In genomic region chr17:23744651-23745050, GRCm38 (mm10) we compare ENCODE assay signal across 11 mouse cellular contexts. TPM values are rescaled to one million over a fixed set of nuclear protein-coding genes. Genes with fewer than 3 reads are reported as not detected.
DNase-seq lines count a peak whose midpoint lies in the region; ATAC-seq and TF ChIP-seq lines count a peak whose summit lies in the region.
"Had no signal": no experiment of that assay in that cellular context is flagged by ENCODE, and none has a peak within 500 bp of the region (broad histone marks: within the 10 kb centered on the region; RNA-seq: fewer than 3 reads in every experiment).

No protein-coding gene starts in this region.

- 2% methylated on average over 14 of the region's 14 CpGs for WGBS in forebrain, embryonic 12.5 days
- 6% methylated on average over 14 of the region's 14 CpGs for WGBS in forebrain, embryonic 16.5 days
- 3% methylated on average over 14 of the region's 14 CpGs for WGBS in hindbrain, embryonic 12.5 days
- WGBS in midbrain, embryonic 13.5 days, result 1% methylated on average over 14 of the region's 14 CpGs

- no peak overlapping the region for H3K9ac ChIP-seq in forebrain, embryonic 12.5 days
- no peak overlapping the region for H3K9ac ChIP-seq in forebrain, embryonic 16.5 days (replicated peaks; ENCODE audit: low read depth, low read length)
- H3K9ac ChIP-seq in hindbrain, embryonic 12.5 days, result no peak overlapping the region
- H3K9ac ChIP-seq in midbrain, embryonic 13.5 days (replicated peaks), result no peak overlapping the region

- no peak overlapping the region for H3K27ac ChIP-seq in forebrain, embryonic 12.5 days
- H3K27ac ChIP-seq in forebrain, embryonic 16.5 days (ENCODE audit: low read length), result no peak overlapping the region
- no peak overlapping the region for H3K27ac ChIP-seq in hindbrain, embryonic 12.5 days
- no peak overlapping the region for H3K27ac ChIP-seq in midbrain, embryonic 13.5 days
- H3K27ac ChIP-seq in left cerebral cortex, adult 2 months, result no peak overlapping the region

- peaks cover 37% of the 10 kb centered on the region for H3K4me1 ChIP-seq in forebrain, embryonic 12.5 days
- H3K4me1 ChIP-seq in forebrain, embryonic 16.5 days (replicated peaks; ENCODE audit: control insufficient read depth, insufficient read depth, low read length), result peaks cover 25% of the 10 kb centered on the region
- H3K4me1 ChIP-seq in E14TG2a.4 (replicated peaks; ENCODE audit: low read depth, low read length), result peaks cover 76% of the 10 kb centered on the region
- peaks cover 32% of the 10 kb centered on the region for H3K4me1 ChIP-seq in hindbrain, embryonic 12.5 days
- H3K4me1 ChIP-seq in midbrain, embryonic 13.5 days (replicated peaks), result peaks cover 33% of the 10 kb centered on the region

- H3K27me3 ChIP-seq in forebrain, embryonic 12.5 days, result peaks cover 85% of the 10 kb centered on the region
- H3K27me3 ChIP-seq in forebrain, embryonic 16.5 days (replicated peaks; ENCODE audit: control insufficient read depth, insufficient read depth, low read length), result peaks cover 57% of the 10 kb centered on the region
- H3K27me3 ChIP-seq in E14TG2a.4 (ENCODE audit: insufficient read depth, low read length), result peaks cover 81% of the 10 kb centered on the region
- peaks cover 77% of the 10 kb centered on the region for H3K27me3 ChIP-seq in hindbrain, embryonic 12.5 days
- peaks cover 79% of the 10 kb centered on the region for H3K27me3 ChIP-seq in midbrain, embryonic 13.5 days

- peak overlapping the region; percentile 32; the same call in 1 of the 2 replicates for H3K4me3 ChIP-seq in forebrain, embryonic 12.5 days (replicated peaks)
- no peak overlapping the region; the same call in 1 of the 2 replicates for H3K4me3 ChIP-seq in forebrain, embryonic 16.5 days (replicated peaks; ENCODE audit: low read length)
- peak overlapping the region; percentile 80 for H3K4me3 ChIP-seq in E14TG2a.4 (replicated peaks; ENCODE audit: low read length)
- no peak overlapping the region for H3K4me3 ChIP-seq in hindbrain, embryonic 12.5 days
- peak overlapping the region; percentile 36 for H3K4me3 ChIP-seq in midbrain, embryonic 13.5 days (replicated peaks)
- no peak overlapping the region for H3K4me3 ChIP-seq in left cerebral cortex, adult 2 months

- ATAC-seq in forebrain, embryonic 12.5 days (ENCODE audit: low FRiP score), result no peak
- ATAC-seq in forebrain, embryonic 16.5 days, result no peak
- ATAC-seq in hindbrain, embryonic 12.5 days (ENCODE audit: low FRiP score), result no peak
- no peak for ATAC-seq in midbrain, embryonic 13.5 days
- no peak for ATAC-seq in monocyte, adult 5-6 weeks (replicated peaks; ENCODE audit: insufficient number of reproducible peaks, low FRiP score, low TSS enrichment, poor library complexity, severe bottlenecking)
- ATAC-seq: inflammation-experienced regulatory T-cells, adult 6 months had no signal

- no peak for TF ChIP-seq CTCF in E14TG2a.4 (conservative IDR thresholded peaks at IDR 0.05; ENCODE audit: low read length)
- no peak for TF ChIP-seq CTCF in left cerebral cortex, adult 2 months (IDR thresholded peaks at IDR 0.05)

- DNase-seq in thymus, postnatal 25 days, result no peak
- no peak for DNase-seq in left cerebral cortex, adult 2 months (ENCODE audit: extremely low spot score in 1 of 2, low spot score in 2 of 2)
- DNase-seq: liver had no signal

- H3K9me3 ChIP-seq in forebrain, embryonic 12.5 days, result no peaks in the 10 kb centered on the region
- H3K9me3 ChIP-seq in forebrain, embryonic 16.5 days (ENCODE audit: control insufficient read depth, low read length), result no peaks in the 10 kb centered on the region
- no peaks in the 10 kb centered on the region for H3K9me3 ChIP-seq in E14TG2a.4 (ENCODE audit: low read length)
- no peaks in the 10 kb centered on the region for H3K9me3 ChIP-seq in hindbrain, embryonic 12.5 days (replicated peaks)
- no peaks in the 10 kb centered on the region for H3K9me3 ChIP-seq in midbrain, embryonic 13.5 days

- H3K36me3 ChIP-seq in forebrain, embryonic 12.5 days (replicated peaks), result no peaks in the 10 kb centered on the region
- H3K36me3 ChIP-seq in forebrain, embryonic 16.5 days (ENCODE audit: control insufficient read depth, insufficient read depth), result no peaks in the 10 kb centered on the region
- no peaks in the 10 kb centered on the region for H3K36me3 ChIP-seq in E14TG2a.4 (ENCODE audit: insufficient read depth, low read length)
- H3K36me3 ChIP-seq in hindbrain, embryonic 12.5 days, result no peaks in the 10 kb centered on the region
- no peaks in the 10 kb centered on the region for H3K36me3 ChIP-seq in midbrain, embryonic 13.5 days

- intact Hi-C loops in left cerebral cortex, adult 2 months (cut with DNase I), result loop anchor here (5.0 kb wide), 1 partner anchor 58 kb away; no protein-coding TSS in a partner anchor

- H3K4me2 ChIP-seq in forebrain, embryonic 12.5 days, result peak overlapping the region; percentile 65
- no peak overlapping the region; the same call in 1 of the 2 replicates for H3K4me2 ChIP-seq in forebrain, embryonic 16.5 days (ENCODE audit: low read length)
- 0 out of 2 replicates have a peak overlapping the region, but pooled peaks have one; percentile 65 for H3K4me2 ChIP-seq in hindbrain, embryonic 12.5 days (replicated peaks)
- peak overlapping the region; percentile 69 for H3K4me2 ChIP-seq in midbrain, embryonic 13.5 days (replicated peaks)

RNA-seq across cellular contexts. Expression of gene Kremen2, which starts 1.0 kb away (rescaled TPM):
- 1.4 and 1.6 TPM in 2 replicates for polyA plus RNA-seq in forebrain, embryonic 12.5 days (2016; fragmentation: Nextera tagmentation; extraction: Ambion mirVana)
- polyA plus RNA-seq in forebrain, embryonic 16.5 days (2015; fragmentation: Nextera tagmentation; extraction: Ambion mirVana), result 0.41 and 1.0 TPM in 2 replicates
- 2.9 and 5.7 TPM in 2 replicates for polyA plus RNA-seq in hindbrain, embryonic 12.5 days (2016; fragmentation: Nextera tagmentation; extraction: Ambion mirVana)
- polyA plus RNA-seq in midbrain, embryonic 13.5 days (2015; fragmentation: Nextera tagmentation; extraction: Ambion mirVana), result 0.57 and 0.66 TPM in 2 replicates
- total RNA-seq in left cerebral cortex, adult 2 months (2021), result under 1 TPM; 0.68 TPM
- 0.39 TPM in 1 of 3 replicates, not detected in the others for total RNA-seq in monocyte, adult 5-6 weeks (2017)
- total RNA-seq: common myeloid progenitor, adult 5-6 weeks had no signal

RNA-seq across cellular contexts. Expression of gene Paqr4, which starts 4.0 kb away (rescaled TPM):
- polyA plus RNA-seq in forebrain, embryonic 12.5 days (2016; fragmentation: Nextera tagmentation; extraction: Ambion mirVana), result 26.4 and 30.8 TPM in 2 replicates
- 40.8 and 45.6 TPM in 2 replicates for polyA plus RNA-seq in forebrain, embryonic 16.5 days (2015; fragmentation: Nextera tagmentation; extraction: Ambion mirVana)
- 40.3 and 41.6 TPM in 2 replicates for polyA plus RNA-seq in hindbrain, embryonic 12.5 days (2016; fragmentation: Nextera tagmentation; extraction: Ambion mirVana)
- polyA plus RNA-seq in midbrain, embryonic 13.5 days (2015; fragmentation: Nextera tagmentation; extraction: Ambion mirVana), result 55.8 and 56.8 TPM in 2 replicates
- 10 to 100 TPM; 50.9 to 56.0 TPM for total RNA-seq in left cerebral cortex, adult 2 months (2021)
- 0.38 to 5.1 TPM (median 2.9 TPM) in 3 replicates for total RNA-seq in monocyte, adult 5-6 weeks (2017)

RNA-seq across cellular contexts. Expression of gene Pkmyt1, which starts 18.5 kb away (rescaled TPM):
- polyA plus RNA-seq in forebrain, embryonic 12.5 days (2016; fragmentation: Nextera tagmentation; extraction: Ambion mirVana), result 47.3 and 49.6 TPM in 2 replicates
- polyA plus RNA-seq in forebrain, embryonic 16.5 days (2015; fragmentation: Nextera tagmentation; extraction: Ambion mirVana), result 22.3 and 25.0 TPM in 2 replicates
- 29.1 and 31.2 TPM in 2 replicates for polyA plus RNA-seq in hindbrain, embryonic 12.5 days (2016; fragmentation: Nextera tagmentation; extraction: Ambion mirVana)
- polyA plus RNA-seq in midbrain, embryonic 13.5 days (2015; fragmentation: Nextera tagmentation; extraction: Ambion mirVana), result 21.4 and 26.5 TPM in 2 replicates
- 1 to 10 TPM; 4.3 TPM for total RNA-seq in left cerebral cortex, adult 2 months (2021)
- 0.86 to 3.7 TPM (median 2.6 TPM) in 3 replicates for total RNA-seq in monocyte, adult 5-6 weeks (2017)

RNA-seq across cellular contexts. Expression of gene 1520401A03Rik, which starts 22.1 kb away (rescaled TPM):
- polyA plus RNA-seq in forebrain, embryonic 12.5 days (2016; fragmentation: Nextera tagmentation; extraction: Ambion mirVana), result 0.17 TPM in 1 of 2 replicates, not detected in the other
- polyA plus RNA-seq in forebrain, embryonic 16.5 days (2015; fragmentation: Nextera tagmentation; extraction: Ambion mirVana), result not detected in 2 replicates
- polyA plus RNA-seq in hindbrain, embryonic 12.5 days (2016; fragmentation: Nextera tagmentation; extraction: Ambion mirVana), result 0.21 and 1.2 TPM in 2 replicates
- 0.30 TPM in 1 of 2 replicates, not detected in the other for polyA plus RNA-seq in midbrain, embryonic 13.5 days (2015; fragmentation: Nextera tagmentation; extraction: Ambion mirVana)
- under 1 TPM; 0.23 to 0.32 TPM for total RNA-seq in left cerebral cortex, adult 2 months (2021)
- total RNA-seq in monocyte, adult 5-6 weeks (2017), result not detected in 3 replicates
- total RNA-seq: common myeloid progenitor, adult 5-6 weeks had no signal
- polyA plus RNA-seq: inflammation-experienced regulatory T-cells, adult 6 months had no signal

RNA-seq across cellular contexts. Expression of gene Flywch1, which starts 26.8 kb away (rescaled TPM):
- 173 and 179 TPM in 2 replicates for polyA plus RNA-seq in forebrain, embryonic 12.5 days (2016; fragmentation: Nextera tagmentation; extraction: Ambion mirVana)
- polyA plus RNA-seq in forebrain, embryonic 16.5 days (2015; fragmentation: Nextera tagmentation; extraction: Ambion mirVana), result 151 and 156 TPM in 2 replicates
- polyA plus RNA-seq in hindbrain, embryonic 12.5 days (2016; fragmentation: Nextera tagmentation; extraction: Ambion mirVana), result 203 and 212 TPM in 2 replicates
- 238 and 243 TPM in 2 replicates for polyA plus RNA-seq in midbrain, embryonic 13.5 days (2015; fragmentation: Nextera tagmentation; extraction: Ambion mirVana)
- 100 to 1,000 TPM; 425 to 428 TPM for total RNA-seq in left cerebral cortex, adult 2 months (2021)
- total RNA-seq in monocyte, adult 5-6 weeks (2017), result 7.0 to 19.0 TPM (median 8.6 TPM) in 3 replicates

Comparison
In these comparisons a context has a peak if more than half of its experiments do, and no peak if none do; other contexts are left out.
1. H3K4me3 ChIP-seq: peak in forebrain, embryonic 12.5 days (single experiment), E14TG2a.4 (single experiment) and midbrain, embryonic 13.5 days (single experiment); none in forebrain, embryonic 16.5 days (single experiment), hindbrain, embryonic 12.5 days (single experiment) and left cerebral cortex, adult 2 months (single experiment).